Mouse (Mus musculus) MEL (cell line): ENCODE measurements around the gene Dock9. TPM values are rescaled to one million over a fixed set of nuclear protein-coding genes. Genes with fewer than 3 reads are reported as not detected.

ENCODE experiments used
- DNase-seq: peaks from one replicate; pipeline ENCODE4 v3.0.0; 2011; ENCODE audit warnings: low read depth, low spot score
- H3K27ac ChIP-seq: 2 replicates; pipeline ENCODE4 v1.5.1; 2012; ENCODE audit warnings: low read depth, mild to moderate bottlenecking, control low read depth, low read length, moderate library complexity; ENCODE audit not compliant: control insufficient read depth
- H3K27me3 ChIP-seq, 2 experiments: fragments of 150-350 bp in 1 of 2; sonication (generic) in 1 of 2; 2 replicates each; pipeline ENCODE4 v1.6.1; 2012; ENCODE audit warnings: low read length in 2 of 2, mild to moderate bottlenecking in 2 of 2, improper control_type of control experiment in 1 of 2, moderate library complexity in 1 of 2; ENCODE audit not compliant: insufficient read depth in 2 of 2, control insufficient read depth in 1 of 2
- H3K36me3 ChIP-seq, 2 experiments: 2 replicates each; pipeline ENCODE4 v1.6.1; 2012 to 2014; ENCODE audit warnings: low read length in 2 of 2, improper control_type of control experiment in 1 of 2, inconsistent platforms in 1 of 2, mild to moderate bottlenecking in 1 of 2; ENCODE audit not compliant: insufficient read depth in 2 of 2, control insufficient read depth in 1 of 2
- H3K4me1 ChIP-seq, 2 experiments: fragments of 150-350 bp in 1 of 2; sonication (generic) in 1 of 2; 2 replicates each; pipeline ENCODE4 v1.6.1; 2012; ENCODE audit warnings: low read length in 2 of 2, improper control_type of control experiment in 1 of 2, mild to moderate bottlenecking in 1 of 2; ENCODE audit not compliant: insufficient read depth in 2 of 2, control insufficient read depth in 1 of 2
- H3K4me3 ChIP-seq, 2 experiments: fragments of 150-350 bp in 1 of 2; sonication (generic) in 1 of 2; 2 replicates each; pipeline ENCODE4 v1.5.1; 2012; ENCODE audit warnings: low read depth in 2 of 2, low read length in 2 of 2, mild to moderate bottlenecking in 2 of 2, moderate library complexity in 2 of 2, control low read depth in 1 of 2, improper control_type of control experiment in 1 of 2; ENCODE audit not compliant: control insufficient read depth in 1 of 2, insufficient read depth in 1 of 2
- H3K79me2 ChIP-seq: 2 replicates; pipeline ENCODE4 v1.6.1; 2012; ENCODE audit warnings: mild to moderate bottlenecking, low read length, moderate library complexity; ENCODE audit not compliant: control insufficient read depth, poor library complexity, insufficient read depth
- H3K9ac ChIP-seq: 2 replicates; pipeline ENCODE4 v1.6.1; 2012; ENCODE audit warnings: low read depth, mild to moderate bottlenecking, control low read depth, low read length, moderate library complexity; ENCODE audit not compliant: control insufficient read depth, poor library complexity, severe bottlenecking
- H3K9me3 ChIP-seq: fragments of 150-350 bp; sonication (generic); replicated peaks from 2 replicates; pipeline ENCODE4 v1.6.1; 2012; ENCODE audit warnings: mild to moderate bottlenecking, low read length, improper control_type of control experiment, moderate library complexity; ENCODE audit not compliant: insufficient read depth
- BHLHE40 ChIP-seq: IDR thresholded peaks from 2 replicates; pipeline ENCODE4 v1.6.1; 2012; ENCODE audit warnings: low read depth, mild to moderate bottlenecking, inconsistent platforms, low read length, improper control_type of control experiment, borderline replicate concordance
- CHD2 ChIP-seq: IDR thresholded peaks from 2 replicates; pipeline ENCODE4 v1.6.1; 2011; ENCODE audit warnings: low read length, improper control_type of control experiment
- EP300 ChIP-seq, 2 experiments: IDR thresholded peaks; 2 replicates each; pipeline ENCODE4 v1.6.1; 2011; ENCODE audit warnings: improper control_type of control experiment in 2 of 2, low read length in 2 of 2, low read depth in 1 of 2, mild to moderate bottlenecking in 1 of 2
- ETS1 ChIP-seq: IDR thresholded peaks from 2 replicates; pipeline ENCODE4 v1.6.1; 2012; ENCODE audit warnings: low read depth, mild to moderate bottlenecking, inconsistent platforms, low read length, improper control_type of control experiment, moderate library complexity
- GATA1 ChIP-seq: IDR thresholded peaks from 2 replicates; pipeline ENCODE4 v1.6.1; 2011; ENCODE audit warnings: low read depth, low read length, improper control_type of control experiment
- MAFK ChIP-seq: IDR thresholded peaks from 2 replicates; pipeline ENCODE4 v1.6.1; 2011; ENCODE audit warnings: low read depth, mild to moderate bottlenecking, low read length, improper control_type of control experiment, borderline replicate concordance
- MAX ChIP-seq: IDR thresholded peaks from 2 replicates; pipeline ENCODE4 v1.6.1; 2011; ENCODE audit warnings: low read length, improper control_type of control experiment
- MAZ ChIP-seq: IDR thresholded peaks from 2 replicates; pipeline ENCODE4 v1.6.1; 2012; ENCODE audit warnings: low read depth, mild to moderate bottlenecking, inconsistent platforms, low read length, improper control_type of control experiment
- MEF2A ChIP-seq: IDR thresholded peaks from 2 replicates; pipeline ENCODE4 v1.6.1; 2014; ENCODE audit warnings: low read depth, mild to moderate bottlenecking, inconsistent platforms, low read length, improper control_type of control experiment; ENCODE audit not compliant: poor library complexity, insufficient replicate concordance, severe bottlenecking; ENCODE audit errors: extremely low read depth
- MYB ChIP-seq: IDR thresholded peaks from 2 replicates; pipeline ENCODE4 v1.6.1; 2011; ENCODE audit warnings: mild to moderate bottlenecking, low read depth, low read length, improper control_type of control experiment
- NELFE ChIP-seq: IDR thresholded peaks from 2 replicates; pipeline ENCODE4 v1.6.1; 2011; ENCODE audit warnings: low read depth, low read length, improper control_type of control experiment
- NRF1 ChIP-seq: IDR thresholded peaks from 2 replicates; pipeline ENCODE4 v1.6.1; 2014; ENCODE audit warnings: low read depth, mild to moderate bottlenecking, inconsistent platforms, low read length, improper control_type of control experiment, moderate library complexity; ENCODE audit not compliant: poor library complexity, insufficient read depth, severe bottlenecking
- POLR2A ChIP-seq, 2 experiments: IDR thresholded peaks; 2 replicates each; pipeline ENCODE4 v1.6.1; 2011 to 2012; ENCODE audit warnings: low read length in 2 of 2, mild to moderate bottlenecking in 2 of 2, control low read depth in 1 of 2, improper control_type of control experiment in 1 of 2, low read depth in 1 of 2, moderate library complexity in 1 of 2; ENCODE audit not compliant: control insufficient read depth in 1 of 2, insufficient read depth in 1 of 2, poor library complexity in 1 of 2
- POLR2AphosphoS2 ChIP-seq: IDR thresholded peaks from 2 replicates; pipeline ENCODE4 v1.6.1; 2011; ENCODE audit warnings: low read length, improper control_type of control experiment
- RAD21 ChIP-seq: IDR thresholded peaks from 2 replicates; pipeline ENCODE4 v1.6.1; 2011; ENCODE audit warnings: mild to moderate bottlenecking, low read depth, low read length, improper control_type of control experiment
- RCOR1 ChIP-seq: IDR thresholded peaks from 2 replicates; pipeline ENCODE4 v1.6.1; 2012; ENCODE audit warnings: low read depth, mild to moderate bottlenecking, inconsistent platforms, low read length, improper control_type of control experiment
- SIN3A ChIP-seq: IDR thresholded peaks from 2 replicates; pipeline ENCODE4 v1.6.1; 2012; ENCODE audit warnings: low read length, improper control_type of control experiment, inconsistent platforms
- SMC3 ChIP-seq: IDR thresholded peaks from 2 replicates; pipeline ENCODE4 v1.6.1; 2011; ENCODE audit warnings: low read depth, low read length, improper control_type of control experiment
- TAL1 ChIP-seq: IDR thresholded peaks from 2 replicates; pipeline ENCODE4 v1.6.1; 2012; ENCODE audit warnings: mild to moderate bottlenecking, inconsistent platforms, low read length, moderate library complexity, mixed read lengths
- TBP ChIP-seq: IDR thresholded peaks from 2 replicates; pipeline ENCODE4 v1.8.0; 2011; ENCODE audit warnings: low read depth, low read length, improper control_type of control experiment
- TCF12 ChIP-seq: IDR thresholded peaks from 2 replicates; pipeline ENCODE4 v1.6.1; 2014; ENCODE audit warnings: low read depth, mild to moderate bottlenecking, inconsistent platforms, low read length, improper control_type of control experiment, moderate library complexity
- UBTF ChIP-seq: IDR thresholded peaks from 2 replicates; pipeline ENCODE4 v1.6.1; 2012; ENCODE audit warnings: low read depth, mild to moderate bottlenecking, inconsistent platforms, low read length, improper control_type of control experiment, moderate library complexity, borderline replicate concordance; ENCODE audit not compliant: insufficient read depth
- USF2 ChIP-seq, 2 experiments: IDR thresholded peaks; 2 replicates each; pipeline ENCODE4 v1.6.1; 2011 to 2012; ENCODE audit warnings: improper control_type of control experiment in 2 of 2, low read length in 2 of 2, borderline replicate concordance in 1 of 2, inconsistent platforms in 1 of 2, low read depth in 1 of 2, mild to moderate bottlenecking in 1 of 2; ENCODE audit not compliant: insufficient read depth in 1 of 2
- ZNF384 ChIP-seq: IDR thresholded peaks from 2 replicates; pipeline ENCODE4 v1.6.1; 2012; ENCODE audit warnings: low read depth, mild to moderate bottlenecking, inconsistent platforms, low read length, improper control_type of control experiment
- polyA plus RNA-seq, 2 experiments: library from polyadenylated mRNA; stranded (reverse) in 1 of 2; unstranded in 1 of 2; fragments of >175 nt in 1 of 2; fragments of >200 nt in 1 of 2; gene quantifications; 2 replicates each; pipeline versions ENCODE4 v1.2.1 to v1.2.4; 2012; ENCODE audit warnings: low replicate concordance in 2 of 2, low read depth in 1 of 2; ENCODE audit not compliant: insufficient read length in 2 of 2, insufficient read depth in 1 of 2, missing spikeins in 1 of 2
- total RNA-seq: library from RNA; depleted of rRNA; stranded (reverse); fragments of 300-350 nt; gene quantifications from 2 replicates; pipeline ENCODE4 v1.2.3, GENCODE M21; 2012

The Dock9 gene
- total and polyA plus RNA-seq, 3 experiments = 6.3 to 9.4 TPM; not detected in 1

DNA sequence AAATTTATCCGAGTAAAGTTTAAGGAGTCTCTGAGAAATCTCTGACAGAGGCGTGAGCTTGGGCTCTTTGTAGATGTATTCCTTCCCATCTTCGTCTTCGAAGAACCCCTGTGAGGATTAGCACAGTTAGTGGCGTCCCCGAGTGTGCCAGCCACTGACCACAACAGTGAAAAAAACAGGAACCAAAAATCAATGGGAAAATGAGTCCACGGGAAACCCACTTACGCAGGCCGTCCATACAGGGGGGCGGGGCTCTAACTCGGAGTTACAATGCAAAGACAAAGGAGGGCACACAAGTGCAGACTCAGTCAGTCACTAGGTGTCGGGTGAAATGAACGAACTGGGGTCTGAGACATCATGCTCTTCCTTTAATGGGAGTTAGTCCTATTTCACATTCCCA lies 238.6 kb downstream of the Dock9 start:
- TF ChIP-seq UBTF (no peak), ETS1 (no peak), EP300 (IDR thresholded peaks at IDR 0.05; ENCODE audit: low read depth in 1 of 2, low read length in 2 of 2) (no peak), POLR2AphosphoS2 (no peak), POLR2A (IDR thresholded peaks at IDR 0.05; ENCODE audit: control insufficient read depth in 1 of 2, insufficient read depth in 1 of 2, low read depth in 1 of 2, low read length in 2 of 2, poor library complexity in 1 of 2) (no peak), RAD21 (no peak), NELFE (no peak), BHLHE40 (no peak), MAFK (no peak), CHD2 (no peak), TCF12 (no peak), TBP (no peak), ZNF384 (no peak), SIN3A (no peak), NRF1 (no peak), MAX (no peak), TAL1 (no peak), MYB (no peak), SMC3 (no peak), USF2 (IDR thresholded peaks at IDR 0.05; ENCODE audit: borderline replicate concordance in 1 of 2, insufficient read depth in 1 of 2, low read depth in 1 of 2, low read length in 2 of 2) (no peak)
- TF ChIP-seq, all 39 proteins: peak for 0
- no peaks in the 10 kb centered on the region for H3K36me3 ChIP-seq
- no peaks in the 10 kb centered on the region for H3K27me3 ChIP-seq
- H3K27ac ChIP-seq = no peak overlapping the region
- no peak overlapping the region for H3K9ac ChIP-seq
- DNase-seq = no peak
- no peaks in the 10 kb centered on the region for H3K79me2 ChIP-seq
- H3K4me3 ChIP-seq = no peak overlapping the region
- H3K4me1 ChIP-seq = no peaks in the 10 kb centered on the region
- no peaks in the 10 kb centered on the region for H3K9me3 ChIP-seq

DNA sequence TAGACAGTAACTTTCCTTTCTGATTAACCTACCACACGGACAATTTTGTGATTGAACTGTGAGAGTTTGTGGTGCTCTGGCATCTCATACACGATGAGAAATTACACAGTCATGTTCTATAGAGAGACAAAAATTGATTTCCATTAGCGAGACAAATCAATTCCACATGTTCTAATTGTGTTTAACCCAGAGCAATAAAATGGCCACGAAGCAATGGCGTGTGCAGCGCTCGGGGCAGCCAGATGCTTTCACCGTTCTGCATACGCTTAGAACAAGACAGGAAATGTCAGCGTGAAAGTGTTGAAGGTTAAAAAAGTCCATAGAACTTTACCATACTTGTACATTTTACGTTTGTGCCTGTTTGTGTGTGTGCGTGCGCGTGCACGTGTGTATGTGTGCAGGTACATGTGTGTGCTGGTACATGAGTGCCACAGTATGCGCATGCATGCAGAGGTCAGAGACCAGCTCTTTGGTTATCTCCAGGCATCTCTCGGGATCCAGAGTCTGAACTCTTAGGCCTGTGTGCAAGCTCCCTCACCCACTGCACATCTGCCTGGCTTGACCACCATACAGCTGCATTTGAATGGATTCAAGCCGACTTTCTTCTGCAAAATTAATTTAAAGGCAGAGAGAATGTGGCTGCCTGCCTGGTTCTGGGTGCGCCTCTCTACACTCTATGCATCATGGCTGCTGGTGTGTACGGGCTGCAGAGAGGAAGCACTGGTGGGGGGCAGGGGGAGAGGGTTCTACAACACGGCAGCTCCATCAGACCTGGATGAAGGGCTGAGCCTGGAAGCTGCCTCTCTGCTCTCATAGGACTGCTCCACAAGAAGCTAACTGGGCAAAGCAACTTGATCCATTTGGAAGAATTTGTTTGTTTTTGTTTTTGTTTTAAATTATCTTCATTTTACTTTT lies 241.0 kb downstream of the Dock9 start:
- Histone ChIP-seq H3K4me1 (no peaks in the 10 kb centered on the region), H3K9ac (no peak overlapping the region), H3K4me3 (no peak overlapping the region), H3K27me3 (no peaks in the 10 kb centered on the region), H3K79me2 (no peaks in the 10 kb centered on the region), H3K9me3 (no peaks in the 10 kb centered on the region), H3K27ac (no peak overlapping the region), H3K36me3 (no peaks in the 10 kb centered on the region)
- TF ChIP-seq NELFE (no peak), RCOR1 (no peak), TAL1 (no peak), NRF1 (no peak), MAZ (no peak), USF2 (IDR thresholded peaks at IDR 0.05; ENCODE audit: borderline replicate concordance in 1 of 2, insufficient read depth in 1 of 2, low read depth in 1 of 2, low read length in 2 of 2) (no peak), GATA1 (no peak), ETS1 (no peak), POLR2A (IDR thresholded peaks at IDR 0.05; ENCODE audit: control insufficient read depth in 1 of 2, insufficient read depth in 1 of 2, low read depth in 1 of 2, low read length in 2 of 2, poor library complexity in 1 of 2) (no peak), MAFK (no peak), TBP (no peak), MEF2A (no peak)
- DNase-seq = no peak
